Mouse (Mus musculus): ENCODE data around the gene Cd9. TPM values are rescaled to one million over a fixed set of nuclear protein-coding genes. Genes with fewer than 3 reads are reported as not detected.

Gene Cd9
- polyA plus RNA-seq (2014; fragmentation: Illumina TruSeq; extraction: RNeasy Lipid Tissue Mini Kit (QIAGEN cat#74804); ENCODE audit: low read depth, low replicate concordance), result 721 TPM

DNA sequence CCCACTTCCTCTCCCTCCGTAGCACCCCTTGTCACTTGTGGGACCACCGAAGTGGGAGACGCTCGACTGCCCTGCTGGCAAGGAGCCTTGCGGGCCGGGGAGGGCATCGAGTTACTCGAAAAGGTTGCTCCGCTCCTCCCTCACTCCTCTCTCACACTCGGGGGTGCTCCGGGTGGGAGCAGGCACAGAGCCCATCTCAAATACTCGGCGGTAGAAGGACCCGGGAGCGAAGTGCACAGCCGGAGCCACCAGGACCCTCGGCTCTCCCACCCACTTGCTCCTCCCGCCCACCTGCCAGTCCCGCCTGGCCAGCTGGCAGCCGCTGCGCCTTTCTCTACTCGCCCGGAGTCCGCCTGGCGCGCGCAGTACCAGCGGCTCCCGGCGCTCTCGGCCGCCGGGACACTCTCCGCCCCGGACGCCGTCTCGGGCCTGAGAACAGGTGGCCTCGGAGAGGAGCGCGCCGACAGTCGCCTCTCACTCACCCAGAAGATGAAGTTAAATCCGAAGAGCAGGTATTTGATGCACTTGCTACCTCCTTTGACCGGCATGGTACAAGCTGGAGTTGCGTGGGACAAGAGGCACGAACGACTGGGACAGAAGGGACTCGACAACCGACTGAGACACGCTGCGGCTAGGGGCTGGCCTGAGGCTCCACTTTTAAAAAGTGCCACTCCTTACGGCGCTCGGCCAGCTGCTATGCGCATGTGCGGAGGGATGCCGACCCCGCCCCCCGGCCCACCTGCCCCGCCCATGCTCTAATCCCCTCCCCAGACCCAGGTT lies at the start of gene Cd9:
Cd9 (minus strand) TSS at position 700 of the 780 bp plus-strand sequence.

Other genes starting within 250 kb of the Cd9 start
- not detected for gene Tuba3a, start 208.7 kb downstream of the Cd9 start, polyA plus RNA-seq (2014; fragmentation: Illumina TruSeq; extraction: RNeasy Lipid Tissue Mini Kit (QIAGEN cat#74804); ENCODE audit: low read depth, low replicate concordance)
- gene Ltbr, start 180.9 kb downstream of the Cd9 start, polyA plus RNA-seq (2014; fragmentation: Illumina TruSeq; extraction: RNeasy Lipid Tissue Mini Kit (QIAGEN cat#74804); ENCODE audit: low read depth, low replicate concordance), result 0.95 TPM
- 22.6 TPM for gene Scnn1a, start 174.1 kb downstream of the Cd9 start, polyA plus RNA-seq (2014; fragmentation: Illumina TruSeq; extraction: RNeasy Lipid Tissue Mini Kit (QIAGEN cat#74804); ENCODE audit: low read depth, low replicate concordance)
- 5.8 TPM for gene Tnfrsf1a, start 145.4 kb downstream of the Cd9 start, polyA plus RNA-seq (2014; fragmentation: Illumina TruSeq; extraction: RNeasy Lipid Tissue Mini Kit (QIAGEN cat#74804); ENCODE audit: low read depth, low replicate concordance)
- 0.66 TPM for gene Plekhg6, start 114.0 kb downstream of the Cd9 start, polyA plus RNA-seq (2014; fragmentation: Illumina TruSeq; extraction: RNeasy Lipid Tissue Mini Kit (QIAGEN cat#74804); ENCODE audit: low read depth, low replicate concordance)
- 0.95 TPM for gene Vwf, start 52.0 kb upstream of the Cd9 start, polyA plus RNA-seq (2014; fragmentation: Illumina TruSeq; extraction: RNeasy Lipid Tissue Mini Kit (QIAGEN cat#74804); ENCODE audit: low read depth, low replicate concordance)
- gene Ano2, start 195.6 kb upstream of the Cd9 start, polyA plus RNA-seq (2014; fragmentation: Illumina TruSeq; extraction: RNeasy Lipid Tissue Mini Kit (QIAGEN cat#74804); ENCODE audit: low read depth, low replicate concordance), result 1.1 TPM